Mouse (Mus musculus): Measurements from ENCODE around the gene Gpx3. TPM values are rescaled to one million over a fixed set of nuclear protein-coding genes. Genes with fewer than 3 reads are reported as not detected.

Gene Gpx3
- polyA plus RNA-seq, 1 experiment from 2014 or later, result 511 TPM

- peak; percentile 84 for ATAC-seq
- Histone ChIP-seq H3K27me3 (replicated peaks; ENCODE audit: control insufficient read depth, insufficient read depth, low read length) (no peaks in the 10 kb centered on the region), H3K4me3 (ENCODE audit: low read length) (peak within 1 kb of the TSS; percentile 84), H3K9ac (ENCODE audit: low read depth, low read length) (peak within 1 kb of the TSS; percentile 98), H3K4me1 (ENCODE audit: control insufficient read depth, insufficient read depth, low read length) (peaks cover 17% of the 10 kb centered on the region), H3K9me3 (ENCODE audit: control insufficient read depth, low read length) (no peaks in the 10 kb centered on the region), H3K27ac (ENCODE audit: low read length) (peak within 1 kb of the TSS; percentile 96), H3K4me2 (ENCODE audit: low read depth, low read length) (peak within 1 kb of the TSS; percentile 86), H3K36me3 (ENCODE audit: control insufficient read depth, insufficient read depth, low read length) (no peaks in the 10 kb centered on the region; the same call in 1 of the 2 replicates)
- WGBS, result 0% methylated on average over 101 of the region's 107 CpGs
Measured at GRCm38 (mm10) chr11:54866119-54867048, 35.9 kb upstream of the Gpx3 start, which contains the start of gene Hint1. Gene Hint1 (plus strand): TSS chr11:54866383.

- H3K4me3 ChIP-seq (ENCODE audit: low read length), result peak overlapping the region; percentile 84
- peak overlapping the region; percentile 60 for H3K4me2 ChIP-seq (ENCODE audit: low read depth, low read length)
- peak; percentile 83 for ATAC-seq
- peak overlapping the region; percentile 98 for H3K9ac ChIP-seq (ENCODE audit: low read depth, low read length)
- peaks cover 17% of the 10 kb centered on the region for H3K4me1 ChIP-seq (ENCODE audit: control insufficient read depth, insufficient read depth, low read length)
- H3K27ac ChIP-seq (ENCODE audit: low read length), result peak overlapping the region; percentile 96
- no peaks in the 10 kb centered on the region for H3K27me3 ChIP-seq (replicated peaks; ENCODE audit: control insufficient read depth, insufficient read depth, low read length)
- 1% methylated on average over 5 of the region's 5 CpGs for whole genome bisulfite sequencing
- no peaks in the 10 kb centered on the region for H3K9me3 ChIP-seq (ENCODE audit: control insufficient read depth, low read length)
- H3K36me3 ChIP-seq (ENCODE audit: control insufficient read depth, insufficient read depth, low read length), result no peaks in the 10 kb centered on the region; the same call in 1 of the 2 replicates
Measured at GRCm38 (mm10) chr11:54867049-54867385, 35.2 kb upstream of the Gpx3 start.

GRCm38 (mm10) chr11:54867903-54868434, 34.3 kb upstream of the Gpx3 start:
- H3K36me3 ChIP-seq (ENCODE audit: control insufficient read depth, insufficient read depth, low read length), result no peaks in the 10 kb centered on the region; the same call in 1 of the 2 replicates
- H3K9ac ChIP-seq (ENCODE audit: low read depth, low read length), result no peak overlapping the region
- H3K9me3 ChIP-seq (ENCODE audit: control insufficient read depth, low read length), result no peaks in the 10 kb centered on the region
- no peak for ATAC-seq
- no peaks in the 10 kb centered on the region for H3K27me3 ChIP-seq (replicated peaks; ENCODE audit: control insufficient read depth, insufficient read depth, low read length)
- WGBS, result 75% methylated on average over 3 of the region's 3 CpGs
- no peak overlapping the region for H3K27ac ChIP-seq (ENCODE audit: low read length)
- peak overlapping the region; percentile 60 for H3K4me2 ChIP-seq (ENCODE audit: low read depth, low read length)
- peaks cover 17% of the 10 kb centered on the region for H3K4me1 ChIP-seq (ENCODE audit: control insufficient read depth, insufficient read depth, low read length)
- H3K4me3 ChIP-seq (ENCODE audit: low read length), result peak overlapping the region; percentile 84; the same call in 1 of the 2 replicates

- Histone ChIP-seq H3K4me3 (ENCODE audit: low read length) (no peak overlapping the region), H3K9ac (ENCODE audit: low read depth, low read length) (no peak overlapping the region), H3K9me3 (ENCODE audit: control insufficient read depth, low read length) (no peaks in the 10 kb centered on the region), H3K27ac (ENCODE audit: low read length) (no peak overlapping the region), H3K4me2 (ENCODE audit: low read depth, low read length) (no peak overlapping the region), H3K36me3 (ENCODE audit: control insufficient read depth, insufficient read depth, low read length) (peaks cover 1% of the 10 kb centered on the region; the same call in 1 of the 2 replicates), H3K27me3 (replicated peaks; ENCODE audit: control insufficient read depth, insufficient read depth, low read length) (no peaks in the 10 kb centered on the region), H3K4me1 (ENCODE audit: control insufficient read depth, insufficient read depth, low read length) (peaks cover 17% of the 10 kb centered on the region)
- WGBS, result 49% methylated on average over 2 of the region's 2 CpGs
- ATAC-seq, result no peak
Measured at GRCm38 (mm10) chr11:54868445-54868844, 33.8 kb upstream of the Gpx3 start.

- Histone ChIP-seq H3K27me3 (replicated peaks; ENCODE audit: control insufficient read depth, insufficient read depth, low read length) (no peaks in the 10 kb centered on the region), H3K4me1 (ENCODE audit: control insufficient read depth, insufficient read depth, low read length) (peaks cover 17% of the 10 kb centered on the region), H3K36me3 (ENCODE audit: control insufficient read depth, insufficient read depth, low read length) (peaks cover 7% of the 10 kb centered on the region; the same call in 1 of the 2 replicates), H3K4me3 (ENCODE audit: low read length) (no peak overlapping the region), H3K4me2 (ENCODE audit: low read depth, low read length) (no peak overlapping the region), H3K9ac (ENCODE audit: low read depth, low read length) (no peak overlapping the region), H3K27ac (ENCODE audit: low read length) (no peak overlapping the region), H3K9me3 (ENCODE audit: control insufficient read depth, low read length) (no peaks in the 10 kb centered on the region)
- 79% methylated on average over 3 of the region's 3 CpGs for WGBS
- no peak for ATAC-seq
Measured at GRCm38 (mm10) chr11:54869318-54869717, 32.9 kb upstream of the Gpx3 start.

- no peak overlapping the region for H3K4me2 ChIP-seq (ENCODE audit: low read depth, low read length)
- H3K9me3 ChIP-seq (ENCODE audit: control insufficient read depth, low read length), result no peaks in the 10 kb centered on the region
- WGBS, result 75% methylated on average over 7 of the region's 7 CpGs
- no peak overlapping the region for H3K27ac ChIP-seq (ENCODE audit: low read length)
- no peak overlapping the region for H3K4me3 ChIP-seq (ENCODE audit: low read length)
- no peak for ATAC-seq
- H3K4me1 ChIP-seq (ENCODE audit: control insufficient read depth, insufficient read depth, low read length), result peaks cover 14% of the 10 kb centered on the region; the same call in 1 of the 2 replicates
- H3K36me3 ChIP-seq (ENCODE audit: control insufficient read depth, insufficient read depth, low read length), result peaks cover 7% of the 10 kb centered on the region; the same call in 1 of the 2 replicates
- H3K27me3 ChIP-seq (replicated peaks; ENCODE audit: control insufficient read depth, insufficient read depth, low read length), result no peaks in the 10 kb centered on the region
- no peak overlapping the region for H3K9ac ChIP-seq (ENCODE audit: low read depth, low read length)
Measured at GRCm38 (mm10) chr11:54871831-54872537, 30.3 kb upstream of the Gpx3 start.

GRCm38 (mm10) chr11:54876031-54876430, 26.2 kb upstream of the Gpx3 start:
- 91% methylated on average over 5 of the region's 5 CpGs for WGBS
- no peak for ATAC-seq
- H3K9ac ChIP-seq (ENCODE audit: low read depth, low read length), result no peak overlapping the region
- H3K4me1 ChIP-seq (ENCODE audit: control insufficient read depth, insufficient read depth, low read length), result peaks cover 5% of the 10 kb centered on the region
- H3K36me3 ChIP-seq (ENCODE audit: control insufficient read depth, insufficient read depth, low read length), result peaks cover 7% of the 10 kb centered on the region; the same call in 1 of the 2 replicates
- no peaks in the 10 kb centered on the region for H3K27me3 ChIP-seq (replicated peaks; ENCODE audit: control insufficient read depth, insufficient read depth, low read length)
- no peak overlapping the region for H3K27ac ChIP-seq (ENCODE audit: low read length)
- no peak overlapping the region for H3K4me3 ChIP-seq (ENCODE audit: low read length)
- H3K9me3 ChIP-seq (ENCODE audit: control insufficient read depth, low read length), result no peaks in the 10 kb centered on the region
- H3K4me2 ChIP-seq (ENCODE audit: low read depth, low read length), result no peak overlapping the region

- ATAC-seq, result no peak
- Histone ChIP-seq H3K27me3 (replicated peaks; ENCODE audit: control insufficient read depth, insufficient read depth, low read length) (no peaks in the 10 kb centered on the region), H3K9me3 (ENCODE audit: control insufficient read depth, low read length) (no peaks in the 10 kb centered on the region), H3K36me3 (ENCODE audit: control insufficient read depth, insufficient read depth, low read length) (peaks cover 1% of the 10 kb centered on the region; the same call in 1 of the 2 replicates), H3K4me2 (ENCODE audit: low read depth, low read length) (no peak overlapping the region), H3K4me1 (ENCODE audit: control insufficient read depth, insufficient read depth, low read length) (peaks cover 12% of the 10 kb centered on the region), H3K4me3 (ENCODE audit: low read length) (no peak overlapping the region), H3K9ac (ENCODE audit: low read depth, low read length) (no peak overlapping the region), H3K27ac (ENCODE audit: low read length) (no peak overlapping the region)
- WGBS, result 76% methylated on average over 6 of the region's 6 CpGs
Measured at GRCm38 (mm10) chr11:54878893-54879292, 23.4 kb upstream of the Gpx3 start.

GRCm38 (mm10) chr11:54879434-54879833, 22.8 kb upstream of the Gpx3 start:
- Histone ChIP-seq H3K27me3 (replicated peaks; ENCODE audit: control insufficient read depth, insufficient read depth, low read length) (no peaks in the 10 kb centered on the region), H3K9ac (ENCODE audit: low read depth, low read length) (no peak overlapping the region), H3K9me3 (ENCODE audit: control insufficient read depth, low read length) (no peaks in the 10 kb centered on the region), H3K4me2 (ENCODE audit: low read depth, low read length) (no peak overlapping the region), H3K36me3 (ENCODE audit: control insufficient read depth, insufficient read depth, low read length) (no peaks in the 10 kb centered on the region), H3K27ac (ENCODE audit: low read length) (no peak overlapping the region), H3K4me1 (ENCODE audit: control insufficient read depth, insufficient read depth, low read length) (peaks cover 12% of the 10 kb centered on the region), H3K4me3 (ENCODE audit: low read length) (no peak overlapping the region)
- ATAC-seq, result peak; percentile 61
- 26% methylated on average over 4 of the region's 4 CpGs for WGBS
